9 mouse cellular contexts compared by ENCODE assay signal in the genomic region with DNA sequence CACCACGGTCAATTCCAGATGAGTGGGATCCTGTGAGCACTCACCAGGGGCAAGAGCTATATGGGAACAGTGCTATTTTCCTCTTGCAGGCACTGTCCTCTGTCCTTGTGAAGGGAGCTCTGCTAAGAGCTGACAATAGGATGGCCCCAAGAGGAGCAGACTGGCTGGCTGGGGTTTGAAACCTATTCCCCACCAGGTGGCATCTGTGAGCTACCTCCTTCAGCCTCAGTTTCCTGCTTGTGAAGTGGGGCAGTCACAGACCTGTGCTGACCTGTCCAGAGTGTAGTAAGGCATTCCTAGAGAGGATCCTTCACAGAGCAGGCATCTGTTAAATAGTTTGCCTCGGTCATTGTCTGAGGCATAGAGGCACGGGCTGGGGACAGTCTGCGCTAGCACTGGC.
DNase-seq lines count a peak whose midpoint lies in the region; ATAC-seq and TF ChIP-seq lines count a peak whose summit lies in the region.
"Had no signal": no experiment of that assay in that cellular context is flagged by ENCODE, and none has a peak within 500 bp of the region (broad histone marks: within the 10 kb centered on the region; RNA-seq: fewer than 3 reads in every experiment).

No protein-coding gene starts in this region.

- dilution Hi-C loops in CH12.LX (cut with MboI; ENCODE audit: extremely low pct_ligation_motif_present, extremely low pct_unique_long_range_greater_than_20kb, low sequenced_read_pairs) = no loop called here

- no peak overlapping the region for H3K27ac ChIP-seq in kidney, embryonic 14.5 days (ENCODE audit: low read depth, low read length)
- no peak overlapping the region for H3K27ac ChIP-seq in CH12.LX (ENCODE audit: insufficient read depth, low read depth)
- H3K27ac ChIP-seq in kidney, postnatal 0 days = no peak overlapping the region
- H3K27ac ChIP-seq in heart, embryonic 11.5 days (ENCODE audit: low read depth, low read length) = no peak overlapping the region
- H3K27ac ChIP-seq in forebrain, embryonic 13.5 days = no peak overlapping the region
- H3K27ac ChIP-seq: midbrain, embryonic 12.5 days had no signal

- no peak for ATAC-seq in kidney, embryonic 14.5 days (ENCODE audit: low FRiP score, low TSS enrichment)
- no peak for ATAC-seq in kidney, postnatal 0 days (replicated peaks; ENCODE audit: low FRiP score, low read depth)
- ATAC-seq in granulocyte monocyte progenitor cell, adult 5-6 weeks (replicated peaks; ENCODE audit: poor library complexity, severe bottlenecking) = no peak
- no peak for ATAC-seq in heart, embryonic 11.5 days (replicated peaks; ENCODE audit: insufficient number of reproducible peaks, low FRiP score, low TSS enrichment)
- ATAC-seq in forebrain, embryonic 13.5 days = no peak

- H3K4me3 ChIP-seq in kidney, embryonic 14.5 days (ENCODE audit: low read length) = no peak overlapping the region
- H3K4me3 ChIP-seq in CH12.LX (replicated peaks in 1 of 3; ENCODE audit: low read depth in 2 of 3, low read length in 2 of 3, poor library complexity in 1 of 3) = no peak overlapping the region
- H3K4me3 ChIP-seq in kidney, postnatal 0 days (replicated peaks; ENCODE audit: low read depth, low read length) = no peak overlapping the region
- no peak overlapping the region for H3K4me3 ChIP-seq in heart, embryonic 11.5 days (ENCODE audit: low read depth, low read length)
- H3K4me3 ChIP-seq in forebrain, embryonic 13.5 days = no peak overlapping the region
- H3K4me3 ChIP-seq: midbrain, embryonic 12.5 days had no signal

- no peak for TF ChIP-seq EP300 in CH12.LX (IDR thresholded peaks at IDR 0.05; ENCODE audit: low read length)

- no peak overlapping the region for H3K9ac ChIP-seq in kidney, embryonic 14.5 days (ENCODE audit: low read depth, low read length)
- H3K9ac ChIP-seq in CH12.LX (ENCODE audit: insufficient read depth, low read depth) = no peak overlapping the region
- H3K9ac ChIP-seq in kidney, postnatal 0 days (ENCODE audit: low read depth, low read length) = no peak overlapping the region
- H3K9ac ChIP-seq in heart, embryonic 11.5 days (ENCODE audit: low read depth, low read length) = no peak overlapping the region
- H3K9ac ChIP-seq in forebrain, embryonic 13.5 days = no peak overlapping the region
- H3K9ac ChIP-seq: midbrain, embryonic 12.5 days had no signal

- no peaks in the 10 kb centered on the region for H3K27me3 ChIP-seq in kidney, embryonic 14.5 days (ENCODE audit: control insufficient read depth, insufficient read depth, low read length)
- peaks cover 56% of the 10 kb centered on the region for H3K27me3 ChIP-seq in CH12.LX (replicated peaks)
- no peaks in the 10 kb centered on the region for H3K27me3 ChIP-seq in kidney, postnatal 0 days (ENCODE audit: insufficient read depth, low read length)
- H3K27me3 ChIP-seq in heart, embryonic 11.5 days (ENCODE audit: control insufficient read depth, insufficient read depth, low read length) = no peaks in the 10 kb centered on the region
- H3K27me3 ChIP-seq in forebrain, embryonic 13.5 days = no peaks in the 10 kb centered on the region
- H3K27me3 ChIP-seq: midbrain, embryonic 12.5 days had no signal

- WGBS in kidney, embryonic 14.5 days = 73% methylated on average over 4 of the region's 4 CpGs
- WGBS in kidney, postnatal 0 days = 63% methylated on average over 4 of the region's 4 CpGs
- 67% methylated on average over 4 of the region's 4 CpGs for WGBS in heart, embryonic 11.5 days (ENCODE audit: insufficient replicate concordance)
- 79% methylated on average over 4 of the region's 4 CpGs for WGBS in forebrain, embryonic 13.5 days

- no peaks in the 10 kb centered on the region for H3K4me1 ChIP-seq in kidney, embryonic 14.5 days (ENCODE audit: control insufficient read depth, insufficient read depth, low read length)
- H3K4me1 ChIP-seq in CH12.LX (ENCODE audit: control insufficient read depth in 1 of 2, insufficient read depth in 2 of 2) = peaks cover 6 to 12% of the 10 kb centered on the region in 2 experiments
- no peaks in the 10 kb centered on the region for H3K4me1 ChIP-seq in kidney, postnatal 0 days (replicated peaks; ENCODE audit: insufficient read depth, low read length)
- H3K4me1 ChIP-seq in heart, embryonic 11.5 days (ENCODE audit: control insufficient read depth, insufficient read depth, low read length) = no peaks in the 10 kb centered on the region
- no peaks in the 10 kb centered on the region for H3K4me1 ChIP-seq in forebrain, embryonic 13.5 days
- H3K4me1 ChIP-seq: midbrain, embryonic 12.5 days had no signal

- no peak for TF ChIP-seq POLR2A in CH12.LX (IDR thresholded peaks at IDR 0.05; ENCODE audit: low read depth, low read length)

- in situ Hi-C loops in CH12.LX (cut with MboI; ENCODE audit: low pct_ligation_motif_present, low pct_unique_long_range_greater_than_20kb, low sequenced_read_pairs) = loop anchor here (5.0 kb wide), 1 partner anchor 170 kb away; no protein-coding TSS in a partner anchor

- TF ChIP-seq CTCF in CH12.LX (conservative IDR thresholded peaks at IDR 0.05 in 1 of 2, IDR thresholded peaks at IDR 0.05 in 1 of 2; ENCODE audit: low read depth in 2 of 2, low read length in 2 of 2) = peak in 1 of 2 experiments; percentile 74; a peak in 2 of 4 replicates
- peak; percentile 59 for TF ChIP-seq CTCF in kidney, postnatal 0 days (IDR thresholded peaks at IDR 0.05; ENCODE audit: low read depth)

- peak; percentile 3 for DNase-seq in kidney, adult 11 months
- DNase-seq in CH12.LX (ENCODE audit: extremely low read depth) (peak; percentile 18), R1 (ENCODE audit: low read depth, low spot score) (peak; percentile 32)
- peak; percentile 9 for DNase-seq in kidney, postnatal 0 days (ENCODE audit: low spot score)

- no peaks in the 10 kb centered on the region for H3K79me2 ChIP-seq in CH12.LX (replicated peaks; ENCODE audit: control insufficient read depth, extremely low read depth, insufficient read depth, poor library complexity, severe bottlenecking)

- H3K9me3 ChIP-seq in kidney, embryonic 14.5 days (ENCODE audit: control insufficient read depth, low read length) = no peaks in the 10 kb centered on the region
- no peaks in the 10 kb centered on the region for H3K9me3 ChIP-seq in CH12.LX (replicated peaks; ENCODE audit: low read length)
- H3K9me3 ChIP-seq in kidney, postnatal 0 days (replicated peaks; ENCODE audit: low read length) = no peaks in the 10 kb centered on the region
- H3K9me3 ChIP-seq in heart, embryonic 11.5 days (replicated peaks; ENCODE audit: control insufficient read depth, low read length) = no peaks in the 10 kb centered on the region
- no peaks in the 10 kb centered on the region for H3K9me3 ChIP-seq in forebrain, embryonic 13.5 days (replicated peaks)
- H3K9me3 ChIP-seq: midbrain, embryonic 12.5 days had no signal

- no peaks in the 10 kb centered on the region for H3K36me3 ChIP-seq in kidney, embryonic 14.5 days (ENCODE audit: control insufficient read depth, insufficient read depth, low read length)
- no peaks in the 10 kb centered on the region for H3K36me3 ChIP-seq in CH12.LX (replicated peaks in 1 of 2; ENCODE audit: control insufficient read depth in 1 of 2, insufficient read depth in 1 of 2, low read length in 1 of 2)
- H3K36me3 ChIP-seq in kidney, postnatal 0 days (ENCODE audit: insufficient read depth, low read length) = no peaks in the 10 kb centered on the region
- no peaks in the 10 kb centered on the region for H3K36me3 ChIP-seq in heart, embryonic 11.5 days (ENCODE audit: control insufficient read depth, insufficient read depth, low read length)
- no peaks in the 10 kb centered on the region for H3K36me3 ChIP-seq in forebrain, embryonic 13.5 days (ENCODE audit: poor library complexity, severe bottlenecking)
- H3K36me3 ChIP-seq: midbrain, embryonic 12.5 days had no signal

- peak; percentile 57 for TF ChIP-seq RAD21 in CH12.LX (IDR thresholded peaks at IDR 0.05; ENCODE audit: low read depth, low read length)

- H3K4me2 ChIP-seq in kidney, embryonic 14.5 days (replicated peaks; ENCODE audit: low read depth, low read length) = no peak overlapping the region
- no peak overlapping the region for H3K4me2 ChIP-seq in CH12.LX (ENCODE audit: insufficient read depth, low read depth, poor library complexity, severe bottlenecking)
- H3K4me2 ChIP-seq in kidney, postnatal 0 days (ENCODE audit: low read length) = no peak overlapping the region
- H3K4me2 ChIP-seq in heart, embryonic 11.5 days = no peak overlapping the region
- no peak overlapping the region for H3K4me2 ChIP-seq in forebrain, embryonic 13.5 days
- H3K4me2 ChIP-seq: midbrain, embryonic 12.5 days had no signal

TF ChIP-seq in CH12.LX, 34 proteins besides CTCF, POLR2A, EP300 and RAD21:
- TF ChIP-seq ETS1 (conservative IDR thresholded peaks at IDR 0.05; ENCODE audit: low read depth, low read length) = no peak
- no peak for TF ChIP-seq MXI1 (IDR thresholded peaks at IDR 0.05; ENCODE audit: low read depth, low read length)
- TF ChIP-seq ZKSCAN1 (IDR thresholded peaks at IDR 0.05; ENCODE audit: borderline replicate concordance, low read depth, low read length) = no peak
- TF ChIP-seq TBP (conservative IDR thresholded peaks at IDR 0.05; ENCODE audit: low read depth, low read length) = no peak
- TF ChIP-seq USF1 (IDR thresholded peaks at IDR 0.05; ENCODE audit: low read depth, low read length) = no peak
- no peak for TF ChIP-seq MEF2A (IDR thresholded peaks at IDR 0.05; ENCODE audit: borderline replicate concordance, low read depth, low read length)
- no peak for TF ChIP-seq HCFC1 (IDR thresholded peaks at IDR 0.05; ENCODE audit: low read depth, low read length)
- TF ChIP-seq ZC3H11A (IDR thresholded peaks at IDR 0.05; ENCODE audit: low read depth, low read length) = no peak
- peak; percentile 76 for TF ChIP-seq SMC3 (IDR thresholded peaks at IDR 0.05; ENCODE audit: low read depth, low read length)
